Mouse (Mus musculus): ENCODE data around the gene Exosc9.

DNA sequence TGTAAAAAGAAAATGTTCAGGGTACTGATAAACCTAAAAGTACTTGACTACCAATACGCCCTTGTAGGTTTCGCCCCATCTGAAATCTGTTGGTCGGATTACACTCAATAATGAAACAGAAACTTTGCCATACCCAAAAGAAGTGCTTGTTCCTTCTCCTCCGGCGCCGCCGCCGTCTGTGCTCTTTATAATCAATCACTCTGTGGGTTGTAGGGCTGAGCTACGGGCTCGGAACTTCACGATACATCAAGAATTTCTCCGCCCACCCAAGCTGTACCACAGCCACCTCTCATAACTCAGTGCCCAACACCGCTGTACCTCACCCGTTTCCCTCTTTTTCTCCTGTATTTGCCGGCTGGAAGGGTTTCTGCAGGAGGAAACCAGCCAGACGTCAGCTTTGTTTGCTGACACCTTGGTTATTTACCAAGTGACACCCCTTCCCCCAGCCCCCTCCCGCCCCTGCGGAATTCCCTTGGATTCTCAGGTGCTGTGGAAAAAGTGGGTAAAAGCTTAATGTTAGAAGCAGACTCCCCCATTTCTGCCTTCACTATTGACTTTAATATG lies 20.3 kb upstream of the Exosc9 start:
- TF ChIP-seq POLR2A (IDR thresholded peaks at IDR 0.05; ENCODE audit: borderline replicate concordance, insufficient read depth, low read length) (no peak), CTCF (IDR thresholded peaks at IDR 0.05; ENCODE audit: borderline replicate concordance, insufficient read depth, low read depth, low read length) (no peak)
